Mouse (Mus musculus) MEL (cell line): ENCODE data around the gene Il3ra.

Experiments
- BHLHE40 ChIP-seq: IDR thresholded peaks from 2 replicates; pipeline ENCODE4 v1.6.1; 2012; ENCODE audit warnings: low read depth, mild to moderate bottlenecking, inconsistent platforms, low read length, improper control_type of control experiment, borderline replicate concordance
- CTCF ChIP-seq, 3 experiments: IDR thresholded peaks in 2 of 3; conservative IDR thresholded peaks in 1 of 3; 2 replicates each; pipeline ENCODE4 v1.5.1; 2011 to 2012; ENCODE audit warnings: low read length in 3 of 3, low read depth in 2 of 3, mild to moderate bottlenecking in 2 of 3, improper control_type of control experiment in 1 of 3, inconsistent platforms in 1 of 3, mixed read lengths in 1 of 3, moderate library complexity in 1 of 3; ENCODE audit not compliant: control insufficient read depth in 1 of 3, insufficient read depth in 1 of 3, poor library complexity in 1 of 3, severe bottlenecking in 1 of 3
- GATA1 ChIP-seq: IDR thresholded peaks from 2 replicates; pipeline ENCODE4 v1.6.1; 2011; ENCODE audit warnings: low read depth, low read length, improper control_type of control experiment
- MAZ ChIP-seq: IDR thresholded peaks from 2 replicates; pipeline ENCODE4 v1.6.1; 2012; ENCODE audit warnings: low read depth, mild to moderate bottlenecking, inconsistent platforms, low read length, improper control_type of control experiment
- MEF2A ChIP-seq: IDR thresholded peaks from 2 replicates; pipeline ENCODE4 v1.6.1; 2014; ENCODE audit warnings: low read depth, mild to moderate bottlenecking, inconsistent platforms, low read length, improper control_type of control experiment; ENCODE audit not compliant: poor library complexity, insufficient replicate concordance, severe bottlenecking; ENCODE audit errors: extremely low read depth
- MXI1 ChIP-seq: IDR thresholded peaks from 2 replicates; pipeline ENCODE4 v1.6.1; 2011; ENCODE audit warnings: mild to moderate bottlenecking, low read depth, low read length, improper control_type of control experiment
- SIN3A ChIP-seq: IDR thresholded peaks from 2 replicates; pipeline ENCODE4 v1.6.1; 2012; ENCODE audit warnings: low read length, improper control_type of control experiment, inconsistent platforms
- SMC3 ChIP-seq: IDR thresholded peaks from 2 replicates; pipeline ENCODE4 v1.6.1; 2011; ENCODE audit warnings: low read depth, low read length, improper control_type of control experiment
- TAL1 ChIP-seq: IDR thresholded peaks from 2 replicates; pipeline ENCODE4 v1.6.1; 2012; ENCODE audit warnings: mild to moderate bottlenecking, inconsistent platforms, low read length, moderate library complexity, mixed read lengths
- TCF12 ChIP-seq: IDR thresholded peaks from 2 replicates; pipeline ENCODE4 v1.6.1; 2014; ENCODE audit warnings: low read depth, mild to moderate bottlenecking, inconsistent platforms, low read length, improper control_type of control experiment, moderate library complexity
- ZMIZ1 ChIP-seq: IDR thresholded peaks from 2 replicates; pipeline ENCODE4 v1.6.1; 2012; ENCODE audit warnings: low read depth, mild to moderate bottlenecking, inconsistent platforms, low read length, improper control_type of control experiment, moderate library complexity

- TF ChIP-seq GATA1 (no peak), TAL1 (no peak), MAZ (no peak), MEF2A (no peak), SIN3A (peak; percentile 31), MXI1 (no peak), CTCF (IDR thresholded peaks at IDR 0.05 in 2 of 3, conservative IDR thresholded peaks at IDR 0.05 in 1 of 3; ENCODE audit: control insufficient read depth in 1 of 3, insufficient read depth in 1 of 3, low read depth in 2 of 3, low read length in 3 of 3, poor library complexity in 1 of 3, severe bottlenecking in 1 of 3) (no peak), BHLHE40 (peak; percentile 37; the same call in 1 of the 2 replicates), ZMIZ1 (no peak), SMC3 (no peak), TCF12 (no peak)
Measured at GRCm38 (mm10) chr14:14345948-14346812, at the start of gene Il3ra.
